Mouse (Mus musculus) thymus, adult 2 months (tissue): ENCODE results near the gene Gm36028. TPM values are rescaled to one million over a fixed set of nuclear protein-coding genes. Genes with fewer than 3 reads are reported as not detected.

Experiments
- DNase-seq: peaks from one replicate; pipeline ENCODE4 v3.0.0; 2021
- H3K27ac ChIP-seq: fragments of 200-500 bp; 2 replicates; pipeline ENCODE4 v1.5.1; 2012; ENCODE audit warnings: low read length, control low read depth; ENCODE audit not compliant: control insufficient read depth, insufficient read depth
- H3K27me3 ChIP-seq: fragments of 200-500 bp; 2 replicates; pipeline ENCODE4 v1.6.1; 2012; ENCODE audit warnings: mild to moderate bottlenecking, low read length, moderate library complexity, mixed read lengths; ENCODE audit not compliant: control insufficient read depth, insufficient read depth
- H3K36me3 ChIP-seq: fragments of 200-500 bp; 2 replicates; pipeline ENCODE4 v1.6.1; 2012; ENCODE audit warnings: mild to moderate bottlenecking, low read length, moderate library complexity; ENCODE audit not compliant: control insufficient read depth, insufficient read depth
- H3K4me1 ChIP-seq: fragments of 200-500 bp; replicated peaks from 2 replicates; pipeline ENCODE4 v1.6.1; 2012; ENCODE audit warnings: low read length; ENCODE audit not compliant: control insufficient read depth, insufficient read depth
- H3K4me3 ChIP-seq: fragments of 200-500 bp; 2 replicates; pipeline ENCODE4 v1.5.1; 2012; ENCODE audit warnings: mild to moderate bottlenecking, low read length, control low read depth, moderate library complexity; ENCODE audit not compliant: control insufficient read depth, insufficient read depth
- CTCF ChIP-seq: fragments of 200-500 bp; IDR thresholded peaks from 2 replicates; pipeline ENCODE4 v1.5.1; 2012; ENCODE audit warnings: mild to moderate bottlenecking, control low read depth, low read length, moderate library complexity, borderline replicate concordance; ENCODE audit not compliant: control insufficient read depth, poor library complexity, insufficient read depth; ENCODE audit errors: extremely low read depth
- POLR2A ChIP-seq: fragments of 200-500 bp; IDR thresholded peaks from 2 replicates; pipeline ENCODE4 v1.6.1; 2012; ENCODE audit warnings: mild to moderate bottlenecking, low read length, control low read depth, moderate library complexity; ENCODE audit not compliant: control insufficient read depth, poor library complexity, insufficient read depth; ENCODE audit errors: extremely low read depth
- WGBS: fragments of 180-500 bp; shearing (Covaris S2); methylation state at CpG from one replicate; pipeline ENCODE4 v1.1.7; 2018; 5-methylcytosine and 5-hydroxymethylcytosine counted together
- polyA plus RNA-seq: library from polyadenylated mRNA; depleted of rRNA; stranded (reverse); fragments of >200 nt; gene quantifications from 2 replicates; pipeline ENCODE4 v1.2.3, GENCODE M21; 2012

The Gm36028 gene
- polyA plus RNA-seq, 1 experiment, result 0.15 TPM

- no peak overlapping the region for H3K27ac ChIP-seq
- no peaks in the 10 kb centered on the region for H3K27me3 ChIP-seq
- no peak overlapping the region for H3K4me3 ChIP-seq
- no peak for DNase-seq
- no peaks in the 10 kb centered on the region; the same call in 1 of the 2 replicates for H3K4me1 ChIP-seq
- WGBS, result 95% methylated on average over 4 of the region's 4 CpGs
- no peaks in the 10 kb centered on the region for H3K36me3 ChIP-seq
- no peak for TF ChIP-seq POLR2A
- no peak for TF ChIP-seq CTCF
Observed at GRCm38 (mm10) chr16:37817986-37818385, 43.0 kb downstream of the Gm36028 start.

DNA sequence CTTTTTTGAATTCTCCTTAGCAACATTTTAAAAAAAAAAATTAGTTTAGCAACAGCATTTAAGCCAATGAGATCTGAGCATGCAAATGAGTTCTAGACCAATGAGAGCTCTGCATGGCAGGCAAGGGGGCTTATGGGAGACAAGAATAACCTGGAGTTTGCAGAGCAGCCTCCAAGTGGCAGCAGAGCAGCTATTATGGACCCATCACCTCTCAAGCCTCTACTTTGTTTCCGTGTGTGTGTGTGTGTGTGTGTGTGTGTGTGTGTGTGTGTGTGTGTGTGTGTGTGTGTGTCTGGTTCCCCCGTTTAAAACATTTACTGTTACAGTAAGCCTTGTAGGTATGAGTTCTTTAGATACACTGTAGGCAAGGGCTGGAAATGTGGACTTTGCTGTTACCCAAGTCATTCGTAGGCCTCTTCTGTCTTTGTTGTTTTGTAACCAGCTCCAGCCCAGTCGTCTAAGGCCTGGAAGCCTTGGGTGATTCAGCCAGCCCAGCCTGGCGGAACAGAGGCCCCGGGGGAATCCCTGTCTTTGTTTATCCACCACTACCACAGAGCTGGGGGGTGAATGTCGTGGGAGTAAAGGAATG is 46.5 kb downstream of the Gm36028 start:
- peaks cover 2% of the 10 kb centered on the region; the same call in 1 of the 2 replicates for H3K4me1 ChIP-seq
- no peaks in the 10 kb centered on the region for H3K27me3 ChIP-seq
- TF ChIP-seq CTCF (no peak), POLR2A (no peak)
- H3K27ac ChIP-seq, result peak overlapping the region; percentile 41; the same call in 1 of the 2 replicates
- peak; percentile 71 for DNase-seq
- H3K4me3 ChIP-seq, result no peak overlapping the region
- no peaks in the 10 kb centered on the region for H3K36me3 ChIP-seq
- 43% methylated on average over 7 of the region's 7 CpGs for WGBS

- no peak for DNase-seq
- Histone ChIP-seq H3K4me1 (peaks cover 2% of the 10 kb centered on the region; the same call in 1 of the 2 replicates), H3K4me3 (no peak overlapping the region), H3K27me3 (no peaks in the 10 kb centered on the region), H3K36me3 (no peaks in the 10 kb centered on the region), H3K27ac (no peak overlapping the region)
- no peak for TF ChIP-seq POLR2A
- no peak for TF ChIP-seq CTCF
- 67% methylated on average over 5 of the region's 5 CpGs for WGBS
Observed at GRCm38 (mm10) chr16:37813691-37814382, 47.1 kb downstream of the Gm36028 start.

GRCm38 (mm10) chr16:37812474-37812886 is 48.5 kb downstream of the Gm36028 start:
- peak; percentile 2 for DNase-seq
- no peaks in the 10 kb centered on the region for H3K36me3 ChIP-seq
- no peak for TF ChIP-seq POLR2A
- TF ChIP-seq CTCF, result no peak
- 42% methylated on average over 9 of the region's 9 CpGs for WGBS
- H3K4me1 ChIP-seq, result peaks cover 2% of the 10 kb centered on the region; the same call in 1 of the 2 replicates
- no peaks in the 10 kb centered on the region for H3K27me3 ChIP-seq
- H3K4me3 ChIP-seq, result no peak overlapping the region
- H3K27ac ChIP-seq, result no peak overlapping the region

DNA sequence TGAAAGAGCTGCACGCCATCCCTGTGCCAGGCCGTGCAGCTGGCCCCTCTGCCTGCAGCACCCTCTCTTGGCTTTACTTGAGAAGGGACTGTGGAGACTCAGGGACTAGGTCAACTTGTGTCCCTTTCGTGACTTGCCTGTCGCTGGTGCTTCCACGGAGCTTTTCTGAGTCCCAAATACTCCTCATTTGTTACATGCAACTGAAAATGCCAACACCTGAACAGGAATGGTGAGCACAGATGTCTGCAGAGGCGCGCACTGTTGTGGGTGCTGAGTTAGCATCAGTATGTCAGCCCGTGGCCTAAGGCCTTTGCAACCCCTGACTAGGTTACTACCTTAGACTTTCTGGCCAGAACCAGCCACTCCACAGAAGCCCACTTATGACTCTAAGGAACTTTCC is 49.1 kb downstream of the Gm36028 start:
- H3K4me3 ChIP-seq, result no peak overlapping the region
- no peaks in the 10 kb centered on the region for H3K27me3 ChIP-seq
- TF ChIP-seq CTCF (no peak), POLR2A (no peak)
- H3K4me1 ChIP-seq, result peaks cover 2% of the 10 kb centered on the region; the same call in 1 of the 2 replicates
- no peaks in the 10 kb centered on the region for H3K36me3 ChIP-seq
- H3K27ac ChIP-seq, result no peak overlapping the region
- WGBS, result 98% methylated on average over 8 of the region's 8 CpGs
- DNase-seq, result no peak

- TF ChIP-seq CTCF, result no peak
- no peak for TF ChIP-seq POLR2A
- H3K4me3 ChIP-seq, result no peak overlapping the region
- H3K27me3 ChIP-seq, result no peaks in the 10 kb centered on the region
- WGBS, result 90% methylated on average over 6 of the region's 6 CpGs
- H3K27ac ChIP-seq, result no peak overlapping the region
- H3K36me3 ChIP-seq, result no peaks in the 10 kb centered on the region
- no peak for DNase-seq
- peaks cover 2% of the 10 kb centered on the region; the same call in 1 of the 2 replicates for H3K4me1 ChIP-seq
Observed at GRCm38 (mm10) chr16:37809623-37809992, 51.3 kb downstream of the Gm36028 start.
